Mouse (Mus musculus): ENCODE results near the gene Tent4a.

Tent4a gene

DNA sequence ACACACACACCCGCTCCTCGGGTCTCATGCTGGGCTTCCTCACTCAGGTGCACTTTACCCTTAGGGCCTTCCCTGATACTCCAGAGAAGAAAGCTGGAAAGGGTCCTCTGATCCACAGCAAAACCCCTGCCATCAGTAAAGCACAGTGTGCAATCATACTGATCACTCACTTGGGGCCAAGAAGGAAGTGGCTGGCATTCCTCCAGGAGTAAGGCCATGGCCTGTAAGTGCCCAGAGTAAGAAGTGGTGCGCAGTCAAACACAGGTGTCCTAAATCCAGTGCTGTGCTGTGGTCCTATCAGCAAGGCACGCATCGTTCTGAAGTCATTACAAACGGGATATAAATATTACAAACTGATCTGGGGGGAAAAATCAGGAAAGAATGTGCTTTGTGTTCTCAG lies 17.0 kb downstream of the Tent4a start:
- no peak for DNase-seq

DNA sequence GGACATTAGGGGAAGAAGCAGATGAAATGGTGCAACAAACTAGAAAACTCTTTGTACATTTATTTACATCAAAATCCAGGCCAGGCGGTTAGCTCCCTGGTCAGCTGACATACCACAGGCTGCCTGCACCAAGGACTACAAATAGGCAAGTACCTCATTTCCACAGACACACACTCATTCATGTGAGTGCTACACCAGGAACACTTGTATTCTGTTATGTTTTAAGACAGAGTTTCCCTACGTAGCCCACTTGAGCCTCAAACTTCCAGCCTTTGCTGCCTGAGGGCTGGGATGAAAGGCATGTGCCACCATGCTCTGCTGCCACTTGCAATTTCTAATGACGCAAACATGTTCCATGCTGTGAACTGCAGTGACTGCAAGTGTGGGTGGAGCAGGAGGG lies 19.3 kb downstream of the Tent4a start:
- no peak for DNase-seq

DNA sequence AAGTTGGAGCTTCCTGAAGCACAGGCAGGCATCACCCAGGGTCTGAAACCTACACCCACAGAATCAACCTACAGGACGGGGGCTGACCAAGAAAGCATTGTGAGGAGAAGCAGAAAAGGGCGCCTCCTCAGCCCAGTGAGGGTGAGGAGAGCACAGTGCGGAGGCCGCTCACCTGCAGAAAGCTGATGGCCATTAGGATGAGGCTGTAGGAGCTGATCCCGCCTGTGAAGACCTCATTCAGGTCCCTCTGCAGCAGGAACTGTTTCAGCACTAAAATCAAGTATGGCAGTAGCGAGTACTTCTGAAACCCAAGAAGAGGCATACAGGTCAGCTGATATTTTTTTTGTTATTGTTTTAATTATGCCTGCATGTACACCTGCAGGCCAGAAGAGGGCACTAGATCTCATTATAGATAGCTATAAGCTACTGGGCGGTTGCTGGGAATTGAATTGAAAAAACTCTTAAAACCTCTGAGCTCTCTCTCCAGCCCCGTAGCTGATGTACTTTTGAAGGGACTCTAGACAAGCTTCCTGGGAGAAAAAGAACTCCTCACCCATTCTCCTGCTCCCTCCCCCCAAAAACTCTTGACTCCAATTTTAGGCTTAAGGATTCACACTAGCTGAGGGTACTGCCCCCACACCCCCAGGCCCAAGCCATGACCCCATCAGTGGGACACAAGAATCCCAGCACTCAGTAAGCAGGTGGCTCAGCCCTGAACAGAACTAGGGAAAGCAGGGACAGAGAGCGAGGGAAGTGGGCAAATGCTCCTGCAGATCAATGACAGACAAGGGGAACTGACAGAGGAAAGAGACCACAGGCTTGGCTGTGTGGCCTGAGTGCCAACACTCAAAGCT lies 24.8 kb downstream of the Tent4a start:
- DNase-seq, result no peak

DNA sequence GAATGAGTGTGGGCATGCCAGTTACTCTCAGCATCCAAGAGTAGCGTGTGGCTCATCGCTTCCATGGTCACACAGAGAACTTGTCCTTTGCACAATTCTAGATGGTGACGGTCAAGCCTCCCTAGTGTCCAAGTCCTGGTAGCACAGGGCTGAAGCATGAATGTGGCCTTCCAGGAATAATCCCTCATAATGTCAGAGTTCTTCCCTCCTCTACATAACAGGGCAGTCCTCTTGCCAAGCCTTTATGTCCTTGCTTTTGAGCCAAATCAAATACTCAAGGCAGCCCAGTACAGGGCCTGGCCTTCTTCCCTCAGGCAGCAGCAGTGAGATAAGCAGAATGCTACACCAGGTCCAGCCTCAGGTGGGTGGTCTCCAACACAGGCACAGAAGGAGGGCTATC lies 26.8 kb downstream of the Tent4a start:
- no peak for DNase-seq

DNA sequence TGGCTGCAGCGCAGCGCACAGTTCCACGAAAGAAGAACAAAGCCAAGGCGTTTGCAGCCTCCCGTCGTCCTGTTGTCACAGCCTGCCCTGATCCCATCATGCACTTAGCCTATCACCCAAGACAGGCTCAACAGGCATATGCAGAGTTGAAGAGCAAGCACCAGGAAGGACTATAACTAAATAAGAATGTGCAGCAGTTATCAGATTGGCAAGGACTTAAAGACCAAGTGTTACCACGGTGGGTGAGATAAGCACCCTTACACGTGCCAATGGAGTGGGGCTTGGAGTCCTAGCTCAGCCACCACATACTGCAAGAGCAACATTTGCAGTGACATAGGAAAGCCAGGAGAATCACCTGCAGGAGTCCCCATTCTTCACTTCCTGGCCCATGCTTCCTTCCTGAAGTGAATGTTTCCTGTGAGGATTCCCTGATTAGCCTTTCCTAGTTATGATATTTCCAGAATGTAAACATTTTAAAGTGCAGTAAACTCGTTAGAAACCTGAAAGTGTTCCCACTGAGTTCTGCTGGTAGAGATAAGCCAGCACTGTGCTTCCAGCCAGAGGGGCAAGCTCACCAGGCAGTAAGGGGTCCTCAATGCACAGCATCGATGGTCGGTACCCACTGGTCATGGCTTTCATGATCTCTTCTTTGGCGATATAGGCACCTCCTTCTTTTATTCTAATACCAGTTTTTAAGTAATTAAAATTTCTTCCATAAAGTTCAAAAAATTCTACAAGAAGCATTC lies 27.9 kb downstream of the Tent4a start:
- DNase-seq, result no peak

DNA sequence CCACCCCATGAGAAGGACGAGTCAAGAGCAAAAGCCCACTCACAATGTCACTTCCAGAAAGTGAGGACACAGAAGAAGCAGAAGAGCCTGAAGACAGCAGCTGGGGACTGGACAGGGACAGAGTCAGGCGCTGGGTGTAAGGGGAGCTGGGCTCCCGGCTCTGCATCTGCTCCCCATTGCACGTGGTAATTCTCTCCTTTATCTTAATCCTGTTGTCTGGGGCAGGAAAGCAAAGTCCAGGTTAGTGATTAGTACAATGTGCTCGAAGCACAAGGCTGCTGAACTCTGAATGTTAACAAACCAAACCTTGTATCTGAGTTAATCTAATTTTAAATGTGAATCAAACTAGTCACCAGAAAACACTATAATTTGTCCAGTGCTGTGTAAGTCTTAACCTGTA lies 31.6 kb downstream of the Tent4a start:
- DNase-seq, result no peak

DNA sequence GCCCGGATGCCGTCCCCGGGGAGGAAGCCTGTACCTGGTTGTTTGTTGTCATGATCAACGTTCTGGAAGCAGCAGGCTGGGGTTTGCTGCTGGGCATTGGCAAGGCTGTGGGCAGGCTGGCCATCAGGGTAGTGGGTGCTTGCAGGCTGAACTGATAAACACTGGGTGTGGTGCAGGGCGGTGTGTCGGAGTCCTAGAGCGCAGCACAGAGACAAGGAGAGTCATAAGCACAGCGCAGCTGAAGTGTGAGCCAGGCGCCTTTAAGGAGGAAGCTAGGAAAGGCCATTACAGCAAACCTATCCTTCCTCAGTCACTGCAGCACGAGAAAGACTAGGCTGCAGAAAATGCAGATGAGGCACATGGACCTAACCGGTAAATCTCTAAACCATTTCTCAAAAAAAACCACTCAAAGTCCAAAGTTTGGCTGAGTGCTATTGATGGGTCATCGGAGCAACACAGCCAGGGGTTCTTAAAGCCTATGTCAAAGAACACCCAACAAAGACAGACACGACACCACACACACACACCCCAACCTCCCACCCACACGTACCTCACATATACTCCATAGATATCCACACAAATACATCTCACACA lies 32.2 kb downstream of the Tent4a start:
- DNase-seq, result no peak

DNA sequence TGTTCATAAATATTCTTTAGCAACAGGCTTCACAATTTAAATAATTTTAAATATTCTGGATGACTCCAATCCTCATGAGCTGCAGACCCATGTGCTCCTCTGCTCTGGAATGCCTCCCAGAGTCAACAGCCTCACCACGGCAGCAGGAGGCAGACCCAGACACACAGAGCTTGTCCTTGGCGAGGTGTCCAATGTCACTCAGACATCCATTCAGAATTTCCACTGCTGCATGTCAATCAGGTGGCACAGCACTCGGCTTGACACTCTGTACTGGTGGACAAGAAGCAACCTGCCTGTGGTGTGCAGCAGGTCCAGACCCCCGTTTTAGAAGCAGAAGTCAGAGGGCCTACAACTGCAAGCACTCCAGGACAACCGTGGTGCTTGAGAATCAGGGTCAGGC lies 36.1 kb downstream of the Tent4a start:
- DNase-seq, result no peak

DNA sequence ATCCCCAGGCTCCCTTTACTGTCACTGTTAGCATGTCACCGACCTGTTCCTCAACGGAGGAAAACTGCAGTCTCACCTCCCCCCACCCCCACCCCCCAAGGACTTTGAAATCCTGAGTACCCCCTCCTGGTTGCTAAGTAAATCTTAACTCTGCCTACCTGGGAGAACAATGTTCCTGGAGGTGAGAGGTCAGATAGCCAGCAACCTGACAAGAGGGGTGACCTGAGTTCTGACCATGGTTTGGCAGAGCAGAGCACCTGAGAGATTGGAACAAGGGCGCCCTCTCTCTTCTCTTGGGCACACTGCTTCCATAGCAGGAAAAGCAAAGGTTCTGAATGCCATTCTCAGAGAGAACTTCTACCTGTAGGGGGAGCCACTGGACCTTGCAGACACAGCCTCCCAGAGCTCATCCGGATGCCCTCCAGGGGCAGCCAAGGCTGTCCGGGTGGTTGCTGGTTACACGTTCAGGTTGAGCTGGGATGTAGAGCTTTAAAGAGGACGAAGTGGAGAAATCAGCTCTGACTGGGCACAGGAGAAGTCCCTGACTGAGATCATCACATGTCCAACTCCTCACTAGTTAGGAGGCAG lies 41.4 kb downstream of the Tent4a start:
- DNase-seq, result peak; percentile 34

DNA sequence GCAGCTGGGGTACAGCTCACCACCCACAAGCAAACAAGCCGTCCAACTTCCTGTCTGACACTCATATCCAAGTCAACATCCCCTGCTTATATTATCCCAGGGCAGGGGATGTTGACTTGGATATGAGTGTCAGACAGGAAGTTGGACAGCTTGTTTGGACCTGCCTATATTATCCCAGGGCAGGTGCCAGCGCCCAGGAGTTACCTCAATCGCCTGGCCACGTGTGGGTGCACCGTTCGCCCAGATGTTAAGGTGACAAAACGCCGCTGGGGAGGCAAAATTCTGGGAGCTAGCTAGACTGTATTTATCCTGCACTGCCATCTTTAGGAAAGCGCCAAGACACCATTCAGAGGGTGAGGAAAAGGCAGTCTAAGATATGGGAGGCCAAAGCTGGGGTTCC lies 44.6 kb downstream of the Tent4a start:
- DNase-seq, result no peak

DNA sequence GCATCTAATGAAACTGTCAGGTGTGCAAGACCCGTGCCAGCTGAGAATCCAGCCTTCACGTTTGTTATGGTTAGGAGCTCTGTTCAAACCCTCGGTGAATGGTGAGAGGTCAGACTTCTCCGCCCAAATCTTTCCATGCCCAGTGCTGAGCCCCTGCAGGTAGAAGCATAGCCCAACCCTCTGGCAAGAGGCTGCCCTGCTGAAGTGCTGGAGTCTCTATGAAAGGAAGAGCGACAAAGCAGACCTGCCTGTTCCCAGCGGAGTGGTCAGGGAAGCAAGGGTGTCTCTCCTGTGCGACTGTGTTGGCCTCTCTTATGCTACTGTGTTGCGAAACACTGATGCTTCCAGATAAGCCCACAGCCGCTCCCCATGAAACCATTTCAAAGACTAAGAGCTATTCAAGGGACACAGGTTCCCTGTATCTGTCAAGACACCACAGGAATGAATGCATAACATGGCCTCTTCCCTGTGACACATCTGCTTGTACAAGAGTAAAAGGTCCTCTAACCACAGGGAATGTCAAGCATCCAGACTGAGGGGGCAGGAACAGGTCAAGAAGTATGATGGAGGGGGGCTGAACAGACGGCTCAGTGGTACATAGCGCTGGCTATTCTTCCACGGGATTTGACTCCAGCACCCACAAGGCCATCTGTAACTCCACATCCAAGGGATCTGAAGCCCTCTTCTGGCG lies 45.7 kb downstream of the Tent4a start:
- DNase-seq, result no peak

DNA sequence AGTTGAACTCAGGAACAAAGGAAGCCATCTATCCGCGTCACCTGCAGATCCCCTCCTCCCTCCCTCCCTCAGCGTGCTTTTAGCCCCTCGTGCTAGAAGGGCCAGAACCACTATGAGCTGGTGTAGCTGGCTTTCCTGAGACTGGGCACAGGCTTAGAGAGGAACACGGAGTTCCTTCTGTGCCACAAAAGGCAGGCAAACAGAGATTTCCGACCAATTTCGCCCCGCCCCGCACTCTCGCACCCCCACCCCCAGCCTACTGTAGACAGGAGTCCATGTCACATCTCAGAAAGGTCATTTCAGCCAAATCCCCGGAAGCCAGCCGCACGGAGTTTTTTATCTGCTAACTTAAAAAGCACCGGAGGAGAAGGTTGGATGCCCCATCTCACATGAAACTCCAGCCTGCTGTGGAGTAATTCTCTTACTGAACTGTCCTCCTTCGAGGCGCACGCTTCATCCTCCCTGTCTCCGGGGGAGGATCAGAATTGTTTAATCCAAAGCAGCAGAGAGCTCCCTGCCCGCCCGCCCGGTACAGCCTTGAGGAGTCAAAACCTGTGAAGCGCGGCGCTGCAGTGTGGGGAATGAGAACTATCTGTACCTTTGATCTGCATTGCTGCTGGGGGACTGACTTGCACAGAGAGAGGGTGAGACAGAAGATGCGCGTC lies 46.7 kb downstream of the Tent4a start:
- no peak for DNase-seq

DNA sequence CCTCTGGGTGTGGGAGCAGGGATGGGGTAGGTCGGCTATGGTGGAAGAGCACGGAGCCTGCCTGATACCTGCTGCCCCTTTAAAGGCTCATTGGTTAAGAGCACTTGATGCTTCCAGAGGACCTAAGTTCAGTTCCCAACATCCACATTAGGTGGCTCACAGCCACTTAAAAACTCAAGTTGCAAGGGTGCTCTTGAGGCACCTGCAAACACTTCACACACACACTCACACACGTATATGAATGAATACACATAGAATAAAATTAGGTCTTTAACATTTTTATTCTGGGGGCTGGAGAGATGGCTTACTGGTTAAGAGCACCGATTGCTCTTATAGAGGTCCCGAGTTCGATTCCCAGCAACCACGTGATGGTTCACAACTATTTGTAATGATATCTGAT lies 47.3 kb downstream of the Tent4a start:
- no peak for DNase-seq

DNA sequence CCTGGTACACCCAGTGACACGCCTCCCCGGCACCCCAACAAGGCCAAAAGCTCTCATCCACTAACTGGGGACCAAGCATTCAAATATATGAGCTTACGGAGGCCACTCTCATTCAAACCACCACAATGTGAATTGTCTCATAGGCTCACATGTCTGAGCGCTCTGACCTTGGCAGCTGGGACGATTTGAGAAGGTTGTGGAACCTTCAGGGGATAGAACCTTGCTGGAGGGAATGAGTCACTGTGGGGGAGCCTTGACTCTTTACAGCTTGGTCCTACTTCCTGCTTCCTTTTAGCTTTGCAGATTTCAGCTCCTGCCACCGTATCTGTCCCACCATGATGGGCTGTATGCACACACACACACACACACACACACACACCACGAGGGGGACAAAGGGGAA lies 48.6 kb downstream of the Tent4a start:
- DNase-seq, result no peak

DNA sequence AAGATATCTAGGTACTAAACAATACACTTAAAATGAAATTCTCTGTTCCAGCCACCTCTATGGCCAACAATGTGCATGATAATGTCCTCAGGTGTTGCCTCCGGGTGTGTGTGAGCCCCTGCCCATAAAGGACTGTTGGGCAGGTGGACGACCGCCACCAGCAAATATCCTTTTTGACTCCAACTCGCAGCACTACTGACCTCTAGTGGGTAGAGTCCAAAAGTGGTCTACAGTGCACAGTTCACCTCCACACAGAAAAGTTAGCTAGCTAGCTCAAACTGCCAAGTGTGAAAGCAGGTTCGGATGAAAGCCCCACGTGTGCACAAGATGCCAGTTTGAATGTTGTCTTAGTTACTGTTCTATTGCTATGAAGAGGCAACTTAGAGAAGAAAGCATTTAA lies 49.1 kb downstream of the Tent4a start:
- DNase-seq, result no peak

DNA sequence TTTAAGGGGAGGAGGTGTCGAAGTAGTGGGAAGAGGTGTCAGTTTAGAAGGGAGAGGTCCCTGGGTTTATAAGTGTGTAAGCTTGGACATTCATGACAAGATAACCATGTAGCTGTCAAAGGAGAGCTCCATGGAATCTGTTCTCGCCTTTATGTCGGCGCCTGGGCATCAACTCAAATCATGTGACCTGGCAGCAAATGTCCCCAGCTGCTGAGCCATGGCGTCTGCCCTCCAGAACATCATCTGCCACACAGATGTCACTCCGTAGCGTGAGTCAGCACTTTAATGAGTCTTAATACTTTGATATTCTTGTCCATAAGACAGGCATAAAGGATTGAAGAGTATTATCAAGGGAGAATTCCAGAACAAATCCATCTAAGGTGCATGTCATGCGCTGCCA lies 51.7 kb downstream of the Tent4a start:
- DNase-seq, result no peak

DNA sequence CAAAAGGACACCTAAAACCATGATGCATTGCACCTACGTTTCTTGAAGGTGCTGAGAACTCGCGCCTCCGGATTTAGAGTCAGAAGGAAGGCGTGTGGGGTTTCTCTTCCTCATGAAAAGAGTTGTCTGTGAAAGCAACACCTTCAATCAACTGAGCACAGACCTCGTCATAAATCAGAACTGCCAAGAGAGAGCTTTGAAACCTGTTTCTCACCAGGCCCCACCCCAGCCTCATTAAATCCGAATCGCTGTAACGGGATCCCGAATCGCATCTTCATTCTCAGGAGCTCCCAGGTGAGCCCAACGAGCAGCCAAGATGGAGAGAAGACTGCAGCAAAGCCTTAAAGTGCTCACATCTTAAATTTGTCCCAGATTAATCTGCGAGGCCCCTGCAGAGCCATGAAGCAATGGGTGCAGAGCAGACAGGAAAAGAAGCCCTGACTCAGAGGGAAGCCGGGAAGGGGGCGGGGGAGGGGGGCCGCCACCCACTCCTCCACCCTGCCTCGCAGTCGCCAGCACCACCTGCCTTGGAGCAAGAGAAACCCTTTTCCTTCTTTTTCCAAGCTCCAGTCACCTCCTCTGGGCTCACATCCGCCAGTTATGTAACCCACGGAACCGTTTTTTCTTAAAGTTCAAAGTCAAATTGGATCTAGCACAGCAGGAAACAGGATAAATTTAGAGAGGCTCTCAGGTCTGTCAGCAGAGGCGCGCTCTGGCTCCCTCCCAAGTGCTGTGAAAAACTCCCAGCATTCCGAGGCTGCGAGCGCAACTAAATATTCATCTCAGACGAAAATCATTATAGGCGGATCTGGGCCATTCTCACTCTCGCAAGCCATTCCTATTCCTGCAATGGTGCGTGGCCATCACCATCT lies 52.5 kb downstream of the Tent4a start:
- DNase-seq, result peak; percentile 65

DNA sequence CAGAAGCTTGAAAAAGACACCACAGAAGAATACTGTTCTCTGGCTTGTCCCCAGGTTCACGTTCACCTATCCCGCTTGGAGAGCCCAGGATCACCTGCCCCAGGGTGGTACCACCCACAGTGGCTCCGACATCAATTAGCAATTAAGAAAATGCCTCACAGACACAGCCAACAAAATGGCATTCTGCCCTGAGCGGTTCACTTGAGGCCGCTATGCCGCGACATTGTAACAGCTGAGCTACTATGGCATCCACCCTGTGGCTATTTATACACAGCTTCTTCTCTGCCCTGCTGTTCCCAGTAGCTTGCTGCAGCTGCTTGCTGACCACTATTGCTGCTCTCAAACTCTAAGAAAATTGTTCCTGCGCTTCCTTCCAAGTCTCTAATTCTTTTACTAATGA lies 53.4 kb downstream of the Tent4a start:
- DNase-seq, result peak; percentile 27

DNA sequence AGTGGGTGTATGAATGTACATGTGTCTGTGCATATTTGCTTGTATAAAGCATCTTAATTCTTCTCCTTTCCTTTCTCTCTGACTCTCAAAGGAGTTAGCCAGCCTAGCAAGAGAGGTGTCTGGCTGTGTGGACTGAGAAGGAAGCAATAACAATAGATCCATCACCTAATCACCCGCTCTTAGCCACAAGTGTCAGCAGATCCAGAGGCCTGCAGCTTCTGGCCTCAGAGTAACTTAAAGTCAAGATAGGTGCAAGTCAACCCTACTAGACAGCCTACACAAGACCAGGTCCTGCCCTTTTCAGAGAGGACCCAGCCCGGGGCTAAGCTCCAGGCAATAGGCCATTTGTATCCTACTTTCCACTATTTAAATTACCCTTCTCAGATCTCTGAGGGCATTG lies 54.5 kb downstream of the Tent4a start:
- no peak for DNase-seq

DNA sequence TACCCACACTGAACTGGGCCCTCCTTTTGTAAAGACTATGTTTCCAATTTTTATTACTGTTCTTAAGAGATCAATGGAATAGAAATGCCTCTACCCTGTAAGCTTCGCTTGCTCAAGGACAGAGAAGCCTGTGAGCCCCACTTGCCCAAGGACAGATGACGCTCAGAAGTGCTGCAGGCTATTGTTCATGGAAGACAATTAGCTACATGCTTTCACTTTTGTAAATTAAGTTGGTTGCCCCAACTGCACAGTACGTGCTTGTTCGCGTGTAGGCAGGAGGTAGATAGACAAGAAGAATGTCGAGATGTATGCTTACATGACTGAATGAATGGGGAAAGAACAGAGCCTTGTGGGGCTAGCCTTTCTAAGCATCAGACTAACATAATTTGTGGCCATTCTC lies 55.7 kb downstream of the Tent4a start:
- no peak for DNase-seq
